Mouse (Mus musculus): ENCODE results near the gene Tmem214. TPM values are rescaled to one million over a fixed set of nuclear protein-coding genes. Genes with fewer than 3 reads are reported as not detected.

Gene Tmem214
- polyA plus RNA-seq, 1 experiment: 46.1 TPM

DNA sequence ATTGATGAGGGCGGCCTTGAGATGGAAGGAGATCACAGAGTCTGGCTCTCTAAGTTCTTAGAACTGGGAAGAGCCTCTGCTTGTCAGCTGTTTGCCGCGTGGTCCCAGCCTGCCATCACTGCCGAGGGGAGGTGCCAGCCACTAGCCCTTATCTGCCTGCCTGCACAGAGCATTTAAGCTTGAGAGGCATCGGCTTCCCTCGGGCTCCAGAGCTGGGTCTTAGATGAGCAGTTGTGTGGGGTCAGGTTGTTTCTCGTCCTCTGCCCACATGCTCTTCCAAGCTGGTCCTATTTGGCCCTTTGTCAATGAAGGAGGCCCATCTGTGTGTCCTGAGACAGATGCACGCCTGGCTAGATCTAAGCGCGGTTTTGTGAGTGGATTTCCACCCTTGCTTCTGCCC lies 42.6 kb upstream of the Tmem214 start:
- no peak for TF ChIP-seq FOSL1 (IDR thresholded peaks at IDR 0.05; ENCODE audit: insufficient read depth, low read length, poor library complexity, severe bottlenecking)
- TF ChIP-seq CTCF (IDR thresholded peaks at IDR 0.05; ENCODE audit: control insufficient read depth, insufficient read depth, insufficient read length): no peak
- TF ChIP-seq MYOD1 (IDR thresholded peaks at IDR 0.05; ENCODE audit: control insufficient read depth, insufficient read length, low read depth): no peak
- TF ChIP-seq MAX (IDR thresholded peaks at IDR 0.05): no peak
- no peak for TF ChIP-seq MYOG (IDR thresholded peaks at IDR 0.05; ENCODE audit: control insufficient read depth, extremely low read depth, insufficient read length)
- TF ChIP-seq CEBPB (IDR thresholded peaks at IDR 0.05; ENCODE audit: low read depth): no peak
- no peak for TF ChIP-seq USF1 (IDR thresholded peaks at IDR 0.05; ENCODE audit: low read depth)
- H3K36me3 ChIP-seq (ENCODE audit: control insufficient read depth, insufficient read depth): no peaks in the 10 kb centered on the region
- H3K79me3 ChIP-seq (ENCODE audit: low read depth): no peaks in the 10 kb centered on the region
- H3ac ChIP-seq (ENCODE audit: control insufficient read depth, insufficient read length, low read depth): no peak overlapping the region
- H3K79me2 ChIP-seq (ENCODE audit: control insufficient read depth, insufficient read depth): no peaks in the 10 kb centered on the region
- H3K4me3 ChIP-seq (ENCODE audit: insufficient read depth, poor library complexity, severe bottlenecking): no peak overlapping the region
- H3K27me3 ChIP-seq (ENCODE audit: control insufficient read depth, insufficient read depth, insufficient read length): no peaks in the 10 kb centered on the region

DNA sequence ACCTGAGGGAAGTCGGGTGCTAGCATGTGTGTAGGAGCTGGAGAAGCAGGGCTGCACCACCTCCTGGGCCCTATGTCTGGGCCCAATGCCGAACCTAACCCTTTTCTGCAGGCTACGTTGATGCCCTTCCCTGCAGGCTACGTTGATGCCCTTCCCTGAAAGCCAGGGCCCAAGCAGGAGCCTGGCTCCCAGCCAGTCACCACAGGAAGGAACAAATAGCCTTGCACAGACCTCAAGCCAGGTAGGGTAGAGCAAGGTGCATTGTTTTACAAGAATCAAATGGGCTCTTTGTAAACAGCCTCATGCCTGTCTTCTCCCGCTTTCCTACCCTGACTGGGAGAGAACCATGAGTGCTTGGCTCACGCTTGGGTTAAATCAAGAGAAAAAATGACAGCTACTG lies 42.0 kb upstream of the Tmem214 start:
- Histone ChIP-seq H3K79me3 (ENCODE audit: low read depth) (no peaks in the 10 kb centered on the region), H3K36me3 (ENCODE audit: control insufficient read depth, insufficient read depth) (no peaks in the 10 kb centered on the region), H3K4me3 (ENCODE audit: insufficient read depth, poor library complexity, severe bottlenecking) (no peak overlapping the region), H3K79me2 (ENCODE audit: control insufficient read depth, insufficient read depth) (no peaks in the 10 kb centered on the region), H3K27me3 (ENCODE audit: control insufficient read depth, insufficient read depth, insufficient read length) (no peaks in the 10 kb centered on the region), H3ac (ENCODE audit: control insufficient read depth, insufficient read length, low read depth) (no peak overlapping the region)
- TF ChIP-seq FOSL1 (IDR thresholded peaks at IDR 0.05; ENCODE audit: insufficient read depth, low read length, poor library complexity, severe bottlenecking) (no peak), MAX (IDR thresholded peaks at IDR 0.05) (no peak)

DNA sequence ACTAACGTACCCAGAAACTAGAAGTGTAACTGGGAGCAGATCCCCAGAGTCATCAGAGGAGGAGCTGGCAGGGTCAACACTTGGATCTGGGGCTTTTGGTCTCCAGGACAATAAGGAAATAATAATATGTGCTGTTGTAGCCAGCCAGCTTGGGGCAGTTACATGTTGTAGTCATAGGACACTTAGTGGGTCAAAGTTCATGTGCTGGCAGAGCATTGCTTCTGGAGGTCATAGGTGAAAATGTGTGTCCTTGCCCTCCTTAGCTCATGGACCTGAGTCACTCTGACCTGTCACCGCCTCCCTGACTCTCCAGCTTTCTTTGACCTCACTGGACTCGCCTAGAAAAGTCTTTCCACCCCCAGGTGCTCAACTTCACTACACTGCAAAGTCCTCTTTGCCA lies 34.4 kb upstream of the Tmem214 start:
- H3K27me3 ChIP-seq (ENCODE audit: control insufficient read depth, insufficient read depth, insufficient read length): no peaks in the 10 kb centered on the region
- no peaks in the 10 kb centered on the region for H3K36me3 ChIP-seq (ENCODE audit: control insufficient read depth, insufficient read depth)
- TF ChIP-seq MYOD1 (IDR thresholded peaks at IDR 0.05; ENCODE audit: control insufficient read depth, insufficient read length, low read depth): no peak
- no peak for TF ChIP-seq MAX (IDR thresholded peaks at IDR 0.05)
- TF ChIP-seq MYOG (IDR thresholded peaks at IDR 0.05; ENCODE audit: control insufficient read depth, extremely low read depth, insufficient read length): no peak
- no peak for TF ChIP-seq CEBPB (IDR thresholded peaks at IDR 0.05; ENCODE audit: low read depth)
- no peak for TF ChIP-seq USF1 (IDR thresholded peaks at IDR 0.05; ENCODE audit: low read depth)
- TF ChIP-seq FOSL1 (IDR thresholded peaks at IDR 0.05; ENCODE audit: insufficient read depth, low read length, poor library complexity, severe bottlenecking): no peak
- TF ChIP-seq CTCF (IDR thresholded peaks at IDR 0.05; ENCODE audit: control insufficient read depth, insufficient read depth, insufficient read length): no peak
- H3ac ChIP-seq (ENCODE audit: control insufficient read depth, insufficient read length, low read depth): no peak overlapping the region
- no peaks in the 10 kb centered on the region for H3K79me2 ChIP-seq (ENCODE audit: control insufficient read depth, insufficient read depth)
- H3K79me3 ChIP-seq (ENCODE audit: low read depth): no peaks in the 10 kb centered on the region
- H3K4me3 ChIP-seq (ENCODE audit: insufficient read depth, poor library complexity, severe bottlenecking): no peak overlapping the region

DNA sequence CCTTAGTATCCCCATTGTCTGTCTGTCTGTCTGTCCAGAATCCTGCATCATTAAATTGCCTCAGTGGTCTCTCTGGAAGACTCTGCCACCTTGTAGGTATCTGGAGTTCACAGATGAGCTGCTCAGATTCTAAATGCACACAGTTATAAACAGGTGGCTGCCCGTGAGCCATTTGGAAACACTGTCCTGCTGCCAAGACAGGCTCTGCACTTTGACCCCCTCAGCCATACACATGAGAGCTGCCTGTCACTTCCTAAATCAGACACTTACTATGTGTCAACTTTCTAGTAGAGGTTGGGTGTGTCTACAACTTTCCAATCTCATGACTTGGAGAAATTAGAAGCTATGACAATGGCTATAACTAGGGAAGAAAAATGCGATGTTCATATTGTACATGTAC lies 28.1 kb upstream of the Tmem214 start:
- TF ChIP-seq FOSL1 (IDR thresholded peaks at IDR 0.05; ENCODE audit: insufficient read depth, low read length, poor library complexity, severe bottlenecking): no peak
- no peak for TF ChIP-seq CTCF (IDR thresholded peaks at IDR 0.05; ENCODE audit: control insufficient read depth, insufficient read depth, insufficient read length)
- TF ChIP-seq MYOD1 (IDR thresholded peaks at IDR 0.05; ENCODE audit: control insufficient read depth, insufficient read length, low read depth): no peak
- TF ChIP-seq CEBPB (IDR thresholded peaks at IDR 0.05; ENCODE audit: low read depth): no peak
- no peak for TF ChIP-seq USF1 (IDR thresholded peaks at IDR 0.05; ENCODE audit: low read depth)
- no peak for TF ChIP-seq MAX (IDR thresholded peaks at IDR 0.05)
- TF ChIP-seq MYOG (IDR thresholded peaks at IDR 0.05; ENCODE audit: control insufficient read depth, extremely low read depth, insufficient read length): no peak
- no peak overlapping the region for H3ac ChIP-seq (ENCODE audit: control insufficient read depth, insufficient read length, low read depth)
- no peaks in the 10 kb centered on the region for H3K27me3 ChIP-seq (ENCODE audit: control insufficient read depth, insufficient read depth, insufficient read length)
- no peak overlapping the region for H3K4me3 ChIP-seq (ENCODE audit: insufficient read depth, poor library complexity, severe bottlenecking)
- no peaks in the 10 kb centered on the region for H3K79me2 ChIP-seq (ENCODE audit: control insufficient read depth, insufficient read depth)
- H3K79me3 ChIP-seq (ENCODE audit: low read depth): no peaks in the 10 kb centered on the region
- no peaks in the 10 kb centered on the region for H3K36me3 ChIP-seq (ENCODE audit: control insufficient read depth, insufficient read depth)

DNA sequence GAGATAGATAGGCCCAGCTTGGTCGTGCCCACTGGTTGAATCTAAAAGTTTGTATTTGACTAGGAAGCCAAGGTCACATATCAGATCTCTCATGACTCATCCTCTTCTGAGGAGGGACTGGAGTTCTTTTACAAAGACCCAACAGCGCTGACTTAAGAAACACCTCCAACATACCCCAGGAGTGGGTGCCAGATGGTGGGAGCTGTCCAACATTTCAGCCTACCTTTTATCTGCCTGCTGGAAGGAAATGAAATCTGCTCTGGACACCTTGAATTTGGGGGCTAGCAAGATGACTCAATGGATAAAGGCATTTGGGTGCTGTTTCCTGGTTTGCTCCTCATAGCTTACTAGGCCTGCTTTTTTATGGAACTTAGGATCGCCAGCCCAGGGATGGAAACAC lies 25.9 kb upstream of the Tmem214 start:
- H3K79me3 ChIP-seq (ENCODE audit: low read depth): no peaks in the 10 kb centered on the region
- no peaks in the 10 kb centered on the region for H3K27me3 ChIP-seq (ENCODE audit: control insufficient read depth, insufficient read depth, insufficient read length)
- no peaks in the 10 kb centered on the region for H3K36me3 ChIP-seq (ENCODE audit: control insufficient read depth, insufficient read depth)
- no peak overlapping the region for H3K4me3 ChIP-seq (ENCODE audit: insufficient read depth, poor library complexity, severe bottlenecking)
- H3K79me2 ChIP-seq (ENCODE audit: control insufficient read depth, insufficient read depth): no peaks in the 10 kb centered on the region
- no peak for TF ChIP-seq USF1 (IDR thresholded peaks at IDR 0.05; ENCODE audit: low read depth)
- no peak for TF ChIP-seq MYOD1 (IDR thresholded peaks at IDR 0.05; ENCODE audit: control insufficient read depth, insufficient read length, low read depth)
- TF ChIP-seq MYOG (IDR thresholded peaks at IDR 0.05; ENCODE audit: control insufficient read depth, extremely low read depth, insufficient read length): no peak
- no peak for TF ChIP-seq FOSL1 (IDR thresholded peaks at IDR 0.05; ENCODE audit: insufficient read depth, low read length, poor library complexity, severe bottlenecking)
- TF ChIP-seq CEBPB (IDR thresholded peaks at IDR 0.05; ENCODE audit: low read depth): no peak
- TF ChIP-seq CTCF (IDR thresholded peaks at IDR 0.05; ENCODE audit: control insufficient read depth, insufficient read depth, insufficient read length): no peak
- TF ChIP-seq MAX (IDR thresholded peaks at IDR 0.05): no peak
- H3ac ChIP-seq (ENCODE audit: control insufficient read depth, insufficient read length, low read depth): no peak overlapping the region

DNA sequence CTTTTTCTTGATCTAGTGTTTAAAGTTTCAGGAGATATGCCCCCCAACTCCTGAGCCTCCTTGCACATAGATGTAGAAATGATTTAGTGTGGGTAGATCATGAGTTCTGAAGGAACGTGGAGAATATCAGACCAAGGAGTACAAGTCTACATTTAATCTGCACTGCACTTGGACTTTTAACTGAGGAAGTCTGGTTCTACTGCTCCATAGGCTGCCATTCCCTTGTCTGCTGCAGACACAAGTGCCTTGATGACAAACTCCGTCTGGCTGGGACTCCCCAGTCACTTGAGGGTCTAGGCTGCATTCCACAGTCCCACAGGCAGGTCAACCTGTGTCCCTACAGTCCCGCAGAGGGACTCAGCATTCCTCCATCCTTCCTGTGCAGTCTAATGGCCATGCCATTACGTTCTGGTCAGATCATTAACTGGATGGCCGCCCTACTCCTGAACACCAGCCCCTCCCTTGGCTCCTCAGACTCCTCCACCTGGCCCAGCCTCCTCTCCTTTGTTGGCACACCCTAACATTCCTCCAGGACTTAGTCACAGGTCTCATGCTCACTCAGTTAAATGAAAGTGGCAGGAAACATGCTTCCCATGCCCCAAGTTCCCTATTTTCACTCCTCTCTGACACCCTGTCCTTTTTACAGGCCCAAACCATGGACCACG lies 17.8 kb upstream of the Tmem214 start:
- Histone ChIP-seq H3K36me3 (ENCODE audit: control insufficient read depth, insufficient read depth) (no peaks in the 10 kb centered on the region), H3K4me3 (ENCODE audit: insufficient read depth, poor library complexity, severe bottlenecking) (no peak overlapping the region), H3K79me3 (ENCODE audit: low read depth) (no peaks in the 10 kb centered on the region), H3K27me3 (ENCODE audit: control insufficient read depth, insufficient read depth, insufficient read length) (no peaks in the 10 kb centered on the region), H3ac (ENCODE audit: control insufficient read depth, insufficient read length, low read depth) (no peak overlapping the region), H3K79me2 (ENCODE audit: control insufficient read depth, insufficient read depth) (no peaks in the 10 kb centered on the region)
- TF ChIP-seq CEBPB (IDR thresholded peaks at IDR 0.05; ENCODE audit: low read depth) (no peak), MYOD1 (IDR thresholded peaks at IDR 0.05; ENCODE audit: control insufficient read depth, insufficient read length, low read depth) (no peak), FOSL1 (IDR thresholded peaks at IDR 0.05; ENCODE audit: insufficient read depth, low read length, poor library complexity, severe bottlenecking) (no peak), MAX (IDR thresholded peaks at IDR 0.05) (no peak), CTCF (IDR thresholded peaks at IDR 0.05; ENCODE audit: control insufficient read depth, insufficient read depth, insufficient read length) (no peak), USF1 (IDR thresholded peaks at IDR 0.05; ENCODE audit: low read depth) (no peak), MYOG (IDR thresholded peaks at IDR 0.05; ENCODE audit: control insufficient read depth, extremely low read depth, insufficient read length) (no peak)
